Mouse (Mus musculus) ovary, postnatal 10 days (tissue): Measurements from ENCODE around the gene Sqstm1.

Source experiments
- DNase-seq: peaks from one replicate; pipeline ENCODE4 v3.0.0; 2022; ENCODE audit warnings: low spot score

The Sqstm1 gene

GRCm38 (mm10) chr11:50211322-50212059, 864 bp upstream of the Sqstm1 start:
- no peak for DNase-seq

GRCm38 (mm10) chr11:50210101-50210504, 524 bp downstream of the Sqstm1 start:
- DNase-seq, result peak; percentile 63

- no peak for DNase-seq
Observed at GRCm38 (mm10) chr11:50208039-50208438, 2.6 kb downstream of the Sqstm1 start.

GRCm38 (mm10) chr11:50207344-50207743, 3.3 kb downstream of the Sqstm1 start:
- no peak for DNase-seq

- no peak for DNase-seq
Observed at GRCm38 (mm10) chr11:50206037-50206436, 4.6 kb downstream of the Sqstm1 start.

DNA sequence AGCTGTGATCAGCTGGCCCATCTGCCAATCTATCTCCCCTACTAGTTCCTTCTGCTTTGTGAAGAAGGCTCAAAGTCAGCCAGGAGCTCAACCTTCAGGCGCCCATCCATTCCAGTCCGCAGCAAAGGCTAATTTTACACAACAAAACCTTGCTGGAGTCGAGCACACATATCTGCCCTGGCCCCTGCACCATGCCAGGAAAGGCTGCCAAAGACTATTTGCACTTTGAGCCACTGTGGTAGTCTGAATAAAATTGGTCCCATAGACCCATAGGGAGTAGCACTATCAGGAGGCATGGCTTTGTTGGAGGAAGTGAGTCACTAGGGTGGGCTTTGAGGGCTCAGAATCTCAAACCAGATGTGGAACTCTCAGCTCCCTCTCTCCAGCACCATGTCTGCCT, 5.2 kb downstream of the Sqstm1 start:
- no peak for DNase-seq

DNA sequence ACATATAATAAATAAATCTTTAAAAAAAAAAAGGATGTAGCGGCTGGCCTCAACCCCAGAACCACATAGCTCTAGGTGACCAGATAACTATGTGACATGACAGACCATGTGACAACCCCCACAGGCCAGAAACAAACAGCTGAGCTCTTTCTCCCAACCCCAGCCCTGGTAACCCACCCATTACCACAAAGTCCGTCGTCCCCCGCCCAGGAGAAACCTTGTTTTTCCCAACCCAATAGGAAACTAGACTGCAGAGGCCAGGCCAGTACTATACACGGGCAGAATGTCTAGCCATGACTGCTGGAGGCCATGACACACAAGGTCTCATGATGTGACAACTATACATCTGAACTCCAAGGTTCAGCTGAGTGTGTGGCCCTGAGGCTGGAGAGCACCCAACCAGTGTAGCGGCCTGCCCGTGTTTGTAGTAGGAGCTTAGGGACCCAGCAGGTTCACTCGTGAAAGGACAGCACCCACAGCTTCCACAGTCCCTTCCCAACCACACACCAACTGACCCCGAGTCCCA, 7.3 kb downstream of the Sqstm1 start:
- DNase-seq, result no peak

DNA sequence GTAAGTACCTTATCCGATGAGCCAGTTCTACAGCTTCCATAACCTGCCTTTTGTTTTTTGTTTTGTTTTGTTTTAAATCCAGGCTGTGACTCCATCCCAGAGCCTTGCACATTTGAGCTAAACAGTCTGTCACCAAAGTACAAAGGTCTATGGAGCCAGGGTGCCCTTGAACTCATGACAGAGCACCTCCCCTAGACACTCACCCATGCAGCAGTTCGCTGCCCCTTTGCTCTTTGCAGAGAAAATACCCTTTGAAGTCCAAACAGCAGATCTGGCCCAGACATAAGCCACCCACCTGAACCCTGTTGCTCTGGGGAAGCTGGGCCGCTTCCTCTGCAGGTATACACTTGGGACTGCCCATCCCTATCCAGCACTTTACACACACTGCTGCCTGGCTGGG, 9.0 kb downstream of the Sqstm1 start:
- DNase-seq, result no peak

- no peak for DNase-seq
Observed at GRCm38 (mm10) chr11:50200613-50201012, 10.0 kb downstream of the Sqstm1 start.

- no peak for DNase-seq
Observed at GRCm38 (mm10) chr11:50198916-50199315, 11.7 kb downstream of the Sqstm1 start.

DNA sequence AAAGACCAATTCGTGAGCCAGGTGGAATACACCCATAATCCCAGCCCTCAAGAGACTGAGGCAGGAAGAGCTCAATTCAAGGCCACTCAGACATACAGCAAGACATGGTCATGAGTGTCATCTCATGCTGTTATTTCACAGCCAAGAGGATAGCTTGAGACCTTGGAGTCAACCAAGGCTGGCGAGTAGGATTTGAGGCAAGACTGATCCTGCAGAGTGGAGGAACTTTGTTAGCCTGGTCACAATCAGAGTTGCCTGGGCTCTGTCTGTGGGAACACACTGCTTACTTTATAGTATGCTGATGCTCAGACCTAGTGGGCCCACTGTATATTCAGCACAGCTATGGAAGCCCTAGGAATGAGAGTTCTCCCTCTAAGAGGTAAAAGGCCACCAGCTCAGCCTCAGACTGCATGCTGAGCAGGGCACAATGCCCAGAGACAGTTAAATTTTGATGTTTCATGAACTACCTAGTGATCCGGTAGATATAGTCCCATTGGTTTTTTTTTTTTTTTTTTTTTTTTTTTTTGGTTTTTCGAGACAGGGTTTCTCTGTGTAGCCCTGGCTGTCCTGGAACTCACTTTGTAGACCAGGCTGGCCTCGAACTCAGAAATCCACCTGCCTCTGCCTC, 12.3 kb downstream of the Sqstm1 start:
- DNase-seq, result no peak

DNA sequence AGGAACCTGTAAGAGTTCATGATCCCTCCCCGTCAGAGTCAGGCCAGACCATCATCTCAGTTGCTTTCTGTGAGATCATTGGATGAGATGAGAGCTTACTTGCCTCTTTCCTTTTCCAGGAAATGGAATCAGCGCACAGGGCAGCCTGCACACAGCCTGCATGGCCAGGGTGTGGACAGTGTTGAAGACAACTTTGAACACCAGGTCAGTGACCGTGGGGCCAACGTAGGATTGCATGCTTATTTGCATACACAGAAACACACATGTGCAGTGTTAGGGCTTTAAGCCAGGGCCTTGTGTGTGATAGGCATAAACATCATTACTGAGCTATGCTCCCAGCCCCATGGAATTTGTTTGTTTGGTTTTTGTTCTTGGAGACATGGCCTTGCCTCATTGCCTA, 13.1 kb downstream of the Sqstm1 start:
- DNase-seq, result no peak

DNA sequence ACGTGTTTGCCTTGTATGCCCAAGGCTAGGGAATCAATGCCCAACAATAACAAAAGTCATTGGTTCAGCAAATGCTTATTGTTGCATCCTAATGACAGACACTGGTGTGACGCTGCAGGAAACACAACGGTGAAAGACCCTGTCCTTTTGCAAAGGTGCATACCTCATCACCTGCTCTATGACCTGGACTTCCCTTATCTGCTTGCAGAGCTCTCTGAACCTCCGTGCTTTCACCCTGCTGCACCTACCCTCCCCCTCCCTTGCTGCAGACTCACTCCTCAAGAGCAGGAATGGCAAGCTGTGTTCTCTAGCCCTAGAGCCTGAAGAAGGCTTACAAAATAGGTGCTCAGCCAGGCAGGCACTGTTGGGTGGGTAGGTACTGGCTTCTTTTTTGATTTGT, 15.8 kb downstream of the Sqstm1 start:
- DNase-seq, result no peak

GRCm38 (mm10) chr11:50194070-50194469, 16.6 kb downstream of the Sqstm1 start:
- no peak for DNase-seq

GRCm38 (mm10) chr11:50192278-50192677, 18.3 kb downstream of the Sqstm1 start:
- no peak for DNase-seq

GRCm38 (mm10) chr11:50190362-50190761, 20.3 kb downstream of the Sqstm1 start:
- DNase-seq, result no peak

DNA sequence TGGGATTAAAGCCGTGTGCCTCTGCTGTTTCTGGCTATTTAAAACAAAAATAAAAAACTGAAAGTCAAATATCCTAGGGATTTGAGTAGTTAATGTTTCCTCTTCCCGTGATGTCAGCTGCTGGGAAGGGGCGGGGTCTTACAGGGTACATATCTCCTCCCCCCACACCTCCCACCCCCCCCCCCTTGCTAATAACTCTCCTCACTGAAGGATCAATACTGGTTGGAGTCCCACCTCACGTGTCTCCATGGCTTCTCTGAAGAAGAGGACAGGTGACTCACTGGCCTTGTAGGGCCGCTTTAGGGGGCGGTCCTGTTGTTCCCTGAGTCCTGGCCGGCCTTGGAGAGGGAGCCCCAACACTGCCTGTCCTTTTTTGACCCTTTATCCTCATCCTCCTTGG, 21.9 kb downstream of the Sqstm1 start:
- no peak for DNase-seq

GRCm38 (mm10) chr11:50184788-50185187, 25.8 kb downstream of the Sqstm1 start:
- DNase-seq, result no peak

DNA sequence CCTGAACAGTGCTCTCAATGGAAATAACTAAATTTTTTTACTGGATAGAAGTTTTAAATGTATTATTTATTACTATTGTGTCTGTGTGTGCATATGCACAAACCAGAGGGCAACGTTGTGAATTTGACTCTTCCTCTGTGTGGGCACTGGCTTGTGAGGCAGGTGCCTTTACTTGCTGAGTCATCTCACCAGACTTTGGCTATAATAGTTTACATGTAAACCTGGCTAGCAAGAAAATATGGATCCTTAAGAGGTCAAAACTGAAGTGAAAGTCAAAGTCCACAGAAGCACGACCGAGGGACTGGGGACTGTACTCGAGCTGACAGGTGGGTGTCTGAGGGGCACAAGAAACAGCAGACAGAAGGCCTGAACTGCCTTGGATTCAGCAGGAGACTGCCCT, 27.9 kb downstream of the Sqstm1 start:
- DNase-seq, result no peak

- DNase-seq, result no peak
Observed at GRCm38 (mm10) chr11:50180478-50181231, 30.0 kb downstream of the Sqstm1 start.

DNA sequence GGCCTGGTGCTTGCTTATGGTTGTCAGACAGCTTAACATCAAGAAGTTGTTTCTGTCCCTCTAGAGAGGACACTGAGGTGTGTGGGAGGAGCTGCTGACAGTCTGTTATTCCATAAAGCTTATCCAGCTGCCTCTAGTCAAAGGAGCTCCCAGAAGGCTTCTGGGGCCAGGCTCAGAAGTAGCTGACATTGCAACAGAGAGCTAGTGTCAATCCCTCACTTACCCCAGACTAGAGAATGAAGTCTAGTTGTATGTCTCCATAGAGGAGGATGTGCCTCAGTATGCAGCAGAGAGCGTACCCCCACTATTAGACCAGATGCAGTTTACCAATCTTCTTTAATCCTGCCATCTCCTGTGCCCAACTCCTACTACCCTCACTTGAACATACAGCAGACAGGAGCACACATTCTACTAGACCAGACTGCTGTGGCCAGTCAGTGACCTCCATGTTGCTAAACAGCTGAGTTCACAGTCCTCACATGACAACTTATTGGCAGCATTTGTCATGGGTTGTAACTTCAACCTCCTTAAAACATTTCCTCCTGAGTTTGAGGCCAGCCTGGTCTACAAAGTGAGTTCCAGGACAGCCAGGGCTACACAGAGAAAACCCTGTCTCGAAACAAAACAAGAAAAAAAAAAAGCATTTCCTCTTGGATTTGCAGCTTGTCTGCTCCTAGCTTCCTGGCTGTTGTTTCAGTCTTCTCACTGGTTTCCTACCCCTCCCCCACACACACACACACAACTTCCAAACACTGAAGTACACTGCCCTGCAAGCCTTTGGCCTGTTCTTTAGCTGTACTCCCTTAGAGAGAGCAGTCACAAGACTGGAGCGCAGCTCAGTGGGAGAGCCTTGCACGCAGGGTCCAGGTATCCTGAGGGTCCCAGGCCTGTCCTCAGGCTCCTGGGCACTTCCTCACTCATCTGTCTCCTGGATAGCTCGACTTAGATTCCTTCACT, 31.8 kb downstream of the Sqstm1 start:
- no peak for DNase-seq

DNA sequence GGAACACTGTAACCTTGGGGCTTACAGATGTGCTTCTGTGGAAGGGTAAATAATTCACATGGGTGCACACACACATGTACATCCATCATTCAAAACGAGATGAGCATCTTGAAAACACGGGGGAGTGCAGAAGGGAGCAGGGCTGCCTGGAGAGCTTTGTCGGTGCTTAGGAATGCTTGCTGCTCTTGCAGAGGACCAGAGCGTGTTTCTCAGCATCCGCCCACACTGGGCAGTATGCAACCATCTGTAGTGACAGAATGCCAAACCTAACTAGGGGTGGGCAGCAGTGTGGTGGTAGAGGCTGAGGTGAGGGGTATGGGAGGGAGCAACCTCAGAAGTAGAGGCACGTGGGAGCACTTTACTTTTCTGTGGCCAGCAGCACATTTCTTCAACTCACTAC, 33.5 kb downstream of the Sqstm1 start:
- no peak for DNase-seq
